Comparison of ENCODE assay signal across 29 mouse cellular contexts in the genomic region with DNA sequence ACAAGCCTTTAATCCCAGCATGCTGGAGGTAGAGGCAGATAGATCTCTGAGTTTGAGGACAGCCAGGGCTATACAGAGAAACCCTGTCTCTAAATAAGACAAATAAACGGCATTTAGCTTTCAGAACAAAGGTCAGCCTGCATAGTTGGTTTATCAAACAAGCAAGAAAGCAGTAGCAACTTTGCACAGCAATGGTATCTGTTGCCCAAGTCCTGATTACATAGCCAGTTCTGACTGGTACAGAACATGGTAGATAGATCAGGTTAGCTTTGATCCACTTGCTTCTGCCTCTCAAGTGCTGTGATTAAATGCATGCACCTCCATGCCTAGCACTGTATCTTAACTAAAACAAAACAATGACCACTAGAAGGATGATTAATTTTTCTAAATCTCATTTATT. TPM values are rescaled to one million over a fixed set of nuclear protein-coding genes. Genes with fewer than 3 reads are reported as not detected.
"Had no signal": no experiment of that assay in that cellular context is flagged by ENCODE, and none has a peak within 500 bp of the region (broad histone marks: within the 10 kb centered on the region; RNA-seq: fewer than 3 reads in every experiment).

No protein-coding gene starts in this region.

- H3K4me1 ChIP-seq: limb, embryonic 10.5 days; limb, embryonic 13.5 days; lung, embryonic 15.5 days; megakaryocyte, embryonic 14.5 days; midbrain, embryonic 10.5 days; midbrain, embryonic 13.5 days; neural tube, embryonic 13.5 days had no signal

- H3K9me3 ChIP-seq: limb, embryonic 10.5 days; limb, embryonic 13.5 days; lung, embryonic 15.5 days; megakaryocyte, embryonic 14.5 days; midbrain, embryonic 10.5 days; midbrain, embryonic 13.5 days; neural tube, embryonic 13.5 days had no signal

- H3K27ac ChIP-seq: limb, embryonic 10.5 days; limb, embryonic 13.5 days; lung, embryonic 15.5 days; midbrain, embryonic 10.5 days; midbrain, embryonic 13.5 days; neural tube, embryonic 13.5 days had no signal

- H3K9ac ChIP-seq: limb, embryonic 13.5 days; lung, embryonic 15.5 days; midbrain, embryonic 13.5 days; neural tube, embryonic 13.5 days had no signal

- DNase-seq: kidney, adult 2 months; kidney, postnatal 10 days; kidney, postnatal 36 days; lung, adult 18-20 months; lung, postnatal 10 days; lung, postnatal 36 days; retina, postnatal 1 day; right cerebral cortex, postnatal 25 days; spleen, adult 18-20 months; thymus, adult 2 months; thymus, postnatal 14 days; thymus, postnatal 4 days had no signal

- H3K27me3 ChIP-seq: limb, embryonic 13.5 days; lung, embryonic 15.5 days; megakaryocyte, embryonic 14.5 days; midbrain, embryonic 13.5 days; neural tube, embryonic 13.5 days had no signal

- H3K4me2 ChIP-seq: limb, embryonic 13.5 days; lung, embryonic 15.5 days; midbrain, embryonic 13.5 days; neural tube, embryonic 13.5 days had no signal

- H3K4me3 ChIP-seq: limb, embryonic 10.5 days; limb, embryonic 13.5 days; lung, embryonic 15.5 days; megakaryocyte, embryonic 14.5 days; midbrain, embryonic 10.5 days; midbrain, embryonic 13.5 days; myocyte; neural tube, embryonic 13.5 days had no signal

- ATAC-seq: intestine, postnatal 0 days; midbrain, embryonic 13.5 days; midbrain, embryonic 16.5 days had no signal

RNA-seq across cellular contexts. Expression of gene Pin1rt1, which starts 52.5 kb away (rescaled TPM):
- total RNA-seq: layer of hippocampus, adult 18-20 months; layer of hippocampus, postnatal 14 days; left cerebral cortex, adult 8-10 months; left cerebral cortex, postnatal 14 days; monocyte, adult 5-6 weeks; neutrophil, adult 5-6 weeks had no signal
- polyA plus RNA-seq: intestine, postnatal 0 days; kidney, adult 2 months; kidney, embryonic 14.5 days; limb, embryonic 10.5 days; lung, embryonic 15.5 days; midbrain, embryonic 10.5 days; myocyte; neural tube, embryonic 13.5 days; thymus, adult 2 months had no signal
